Mouse (Mus musculus) frontal cortex, postnatal 36 days (tissue): ENCODE results near the gene Gm16434.
"Not testable (repeated sequence)": the region's sequence is repeated elsewhere in the genome, so short reads cannot be mapped to it uniquely, and the experiment has no call there.

Experiments
- DNase-seq, 2 experiments: peaks; one replicate each; pipeline ENCODE4 v3.0.0; 2022; ENCODE audit warnings: low spot score in 2 of 2

Gm16434 gene

DNA sequence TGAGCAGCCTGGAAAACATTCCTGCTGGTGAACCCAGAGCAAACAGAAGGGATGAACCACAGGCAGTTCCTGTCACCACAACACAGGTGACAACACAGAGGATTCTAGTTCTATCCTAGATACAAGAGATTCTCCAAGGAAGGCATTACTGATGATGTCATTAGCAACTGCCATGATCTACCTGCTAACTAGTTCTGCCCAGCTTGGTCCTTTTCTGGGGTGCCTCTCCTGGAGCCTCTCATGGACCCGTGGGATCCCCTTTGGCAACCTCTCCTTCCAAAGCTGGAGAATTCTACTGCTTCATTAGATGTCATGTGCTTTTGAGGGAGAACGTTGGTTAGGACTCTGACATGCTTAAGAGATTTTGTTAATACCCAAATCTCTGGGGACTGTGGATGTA, at the start of gene Gm16434:
Gm16434 (minus strand) TSS at position 101 of the 400 bp plus-strand sequence.
- not testable (repeated sequence) for DNase-seq

DNA sequence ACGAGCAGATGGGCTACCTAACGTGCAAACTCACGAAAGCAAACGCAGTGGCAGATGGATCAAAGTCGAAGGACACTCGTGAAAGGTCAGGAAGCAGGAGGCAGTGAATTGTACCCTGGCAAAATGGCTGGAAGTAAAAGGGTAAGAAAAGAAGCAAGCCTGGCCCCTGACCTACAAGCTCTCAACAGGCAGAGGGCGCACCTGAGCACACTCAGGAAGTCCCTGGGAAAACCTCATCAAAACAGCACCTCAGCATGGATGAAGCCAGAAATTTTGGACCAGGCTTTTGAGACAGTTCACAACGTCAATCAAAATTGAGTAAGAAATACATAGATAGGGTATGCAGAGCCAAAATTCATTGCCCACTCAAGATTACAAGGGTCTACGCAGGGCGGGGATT, 49.2 kb upstream of the Gm16434 start:
- peak; percentile 2 to 10 for DNase-seq

DNA sequence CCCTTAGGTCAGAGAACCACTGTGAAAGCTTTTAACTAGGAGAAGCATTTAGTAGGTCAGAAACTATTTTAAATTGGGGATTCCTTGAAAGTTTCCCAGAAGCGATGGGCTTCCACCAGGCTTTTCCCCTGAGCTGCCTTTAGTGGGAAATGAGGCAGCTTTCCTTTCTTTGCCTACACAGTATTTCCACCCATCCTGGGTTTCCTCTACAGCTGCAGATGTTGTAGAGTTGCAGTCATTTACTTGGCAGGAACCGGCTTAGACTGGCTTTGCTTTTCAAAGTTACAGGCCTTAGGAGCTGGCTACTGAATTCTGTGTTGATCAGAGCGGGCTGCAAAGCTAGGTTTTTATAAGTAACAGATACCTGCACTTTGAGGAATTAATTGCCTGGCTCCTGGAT, 5.7 kb upstream of the Gm16434 start:
- DNase-seq: peak in 1 of 2 experiments; percentile 8

DNA sequence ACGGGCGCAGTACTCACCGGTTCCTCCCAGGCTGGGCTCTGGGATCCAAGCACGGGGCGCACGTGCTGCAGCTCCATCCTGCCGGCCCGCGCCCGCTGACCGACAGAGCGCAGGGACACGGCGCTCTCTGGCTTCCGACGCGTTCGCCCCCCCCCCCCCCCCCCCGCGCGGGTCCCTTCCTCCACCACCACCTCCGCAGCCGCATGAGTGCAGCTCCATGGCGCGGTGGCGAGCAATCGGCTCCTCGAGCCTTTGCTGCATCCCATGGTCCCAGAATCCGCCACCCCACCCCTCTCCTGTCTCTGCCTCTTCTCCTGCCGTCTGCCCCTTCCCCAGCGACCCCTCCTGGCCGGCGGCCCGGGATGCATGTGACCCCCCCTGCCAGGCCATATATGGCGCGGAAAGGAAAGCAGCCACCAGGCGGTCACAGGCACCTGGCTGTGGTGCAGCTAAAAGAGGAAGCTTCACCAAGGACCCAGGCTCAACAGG, 19.8 kb downstream of the Gm16434 start, which contains the start of gene Gm3512:
Gm3512 (minus strand) TSS at position 51 of the 489 bp plus-strand sequence.
- peak; percentile 0 to 2 for DNase-seq
